Mouse (Mus musculus) adrenal gland, postnatal 36 days (tissue): Measurements from ENCODE around the gene Tmem163. TPM values are rescaled to one million over a fixed set of nuclear protein-coding genes. Genes with fewer than 3 reads are reported as not detected.

ENCODE experiments used
- total RNA-seq, 2 experiments: library from RNA; stranded (reverse); gene quantifications; 2 replicates each; pipeline ENCODE4 v1.2.3; 2021

The Tmem163 gene
- total RNA-seq, 2 experiments from 2014 or later = 0.26 TPM; not detected in 1

Other genes with a start within 250 kb of the Tmem163 start
- gene Acmsd, start 49.9 kb upstream of the Tmem163 start, total RNA-seq = not detected
- 10 to 100 TPM; 37.9 to 45.0 TPM for gene Ccnt2, start 94.6 kb upstream of the Tmem163 start, total RNA-seq
- under 1 TPM; 0.13 to 0.33 TPM for gene Map3k19, start 175.5 kb upstream of the Tmem163 start, total RNA-seq
- gene Rab3gap1, start 189.2 kb upstream of the Tmem163 start, total RNA-seq = 10 to 100 TPM; 49.7 to 50.2 TPM